Mouse (Mus musculus) frontal cortex, adult (tissue): ENCODE data around the gene Vtcn1.
A peak's percentile ranks its signal among the peaks of the same experiment; 100 is the strongest.
"Not testable (repeated sequence)": the region's sequence is repeated elsewhere in the genome, so short reads cannot be mapped to it uniquely, and the experiment has no call there.

Experiments used
- ATAC-seq: cut with Nextera tagmentation; 2 replicates; pipeline ENCODE4 v1.9.2; 2017; ENCODE audit warnings: mild to moderate bottlenecking, moderate library complexity, mixed read lengths; ENCODE audit not compliant: low TSS enrichment

The Vtcn1 gene

DNA sequence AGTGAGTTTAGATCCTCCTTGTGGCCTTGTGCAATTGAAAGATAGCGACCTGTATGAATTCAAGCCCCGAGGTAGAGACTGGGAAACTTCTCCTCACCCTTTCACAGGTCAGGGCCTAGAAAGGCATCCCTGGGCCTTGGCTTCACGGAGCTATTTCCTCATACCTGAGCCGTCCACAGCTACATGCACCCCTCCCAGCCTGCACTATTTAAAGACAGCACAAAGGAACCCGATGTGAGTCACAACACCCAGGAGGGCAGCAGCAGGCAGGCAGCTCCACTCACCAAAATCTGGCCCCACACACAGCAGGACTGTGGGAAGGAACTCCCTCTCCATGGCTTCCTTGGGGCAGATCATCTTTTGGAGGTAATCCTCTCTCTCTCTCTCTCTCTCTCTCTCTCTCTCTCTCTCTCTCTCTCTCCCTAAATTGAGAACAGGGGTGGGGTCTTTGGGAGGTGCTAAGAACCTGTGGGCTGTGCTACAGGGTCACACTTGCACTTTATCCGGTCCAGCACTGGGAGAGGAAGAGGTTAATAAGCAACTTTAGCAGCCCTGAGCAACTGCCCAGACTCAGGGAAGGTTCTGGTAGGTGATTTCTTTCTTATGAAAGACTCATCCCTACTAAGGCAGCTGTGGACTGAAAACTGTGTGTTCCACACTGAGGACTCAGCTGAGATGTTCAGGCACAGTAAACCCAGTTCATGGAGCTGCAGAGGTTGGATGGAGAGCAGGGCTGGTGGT is at the start of gene Vtcn1:
Gene Vtcn1, plus strand, starts transcription at position 235 of the 741 bp plus-strand sequence.
- peak; percentile 58; the same call in 1 of the 2 replicates for ATAC-seq

GRCm38 (mm10) chr3:100776967-100777366 is 48.3 kb upstream of the Vtcn1 start:
- no peak for ATAC-seq

GRCm38 (mm10) chr3:100777568-100777967 is 47.7 kb upstream of the Vtcn1 start:
- no peak for ATAC-seq

GRCm38 (mm10) chr3:100786076-100786475 is 39.2 kb upstream of the Vtcn1 start:
- ATAC-seq = no peak

DNA sequence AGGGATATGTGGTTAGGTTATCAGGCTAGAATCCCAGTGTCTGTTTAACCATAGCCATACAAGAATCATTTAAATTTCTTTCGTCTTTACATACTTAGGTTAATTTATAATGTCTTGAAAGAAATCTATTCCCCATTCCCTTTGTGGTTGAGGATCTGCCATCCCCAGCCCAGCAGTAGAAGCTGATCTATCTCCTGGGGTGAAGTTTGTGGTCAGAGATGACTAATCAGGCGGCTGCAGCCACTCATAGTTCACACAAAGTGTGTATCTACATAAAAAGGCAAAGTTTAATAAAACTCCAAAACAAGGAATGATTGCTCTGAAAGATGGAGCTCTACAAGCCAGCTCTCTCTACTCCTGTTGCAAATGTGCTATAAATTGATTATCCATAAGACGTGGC is 33.6 kb upstream of the Vtcn1 start:
- no peak for ATAC-seq

DNA sequence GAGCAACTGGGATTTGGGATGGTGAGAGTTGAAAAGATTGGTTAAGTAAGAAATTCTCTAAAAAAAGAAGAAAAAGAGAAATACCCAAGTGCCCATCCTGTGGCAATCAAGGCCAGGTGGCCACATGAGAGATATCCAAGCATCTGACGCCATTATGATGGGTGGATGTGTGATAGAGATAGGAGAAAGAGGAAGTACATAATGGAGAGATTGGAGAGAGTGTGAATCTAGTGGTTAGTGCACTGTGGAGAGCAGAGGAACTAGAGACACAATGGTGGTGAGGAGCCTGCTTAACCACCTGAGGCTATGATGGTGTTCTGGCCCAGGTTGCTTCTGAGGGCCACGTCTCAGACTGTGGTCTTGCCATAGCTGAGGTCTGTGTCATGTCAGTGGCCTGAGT is 31.9 kb upstream of the Vtcn1 start:
- no peak for ATAC-seq

DNA sequence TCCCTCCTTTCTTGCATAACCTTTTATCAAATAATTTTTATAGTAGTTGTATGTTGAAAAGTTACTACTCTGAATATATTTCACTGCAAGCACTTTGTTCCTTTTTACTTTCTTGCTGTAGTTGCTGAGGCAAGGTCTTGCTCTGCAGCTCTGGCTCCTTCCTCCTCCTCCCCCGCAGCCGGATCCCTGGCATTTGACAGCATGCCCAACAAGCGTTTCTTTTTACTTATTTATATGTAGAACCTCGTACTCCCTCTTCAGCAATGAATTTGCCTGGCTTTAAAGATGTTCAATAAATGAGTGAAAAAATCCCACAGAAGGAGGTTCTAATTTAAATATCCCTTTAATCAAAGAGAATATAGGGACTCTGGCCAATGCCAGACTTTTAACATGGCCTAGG is 28.7 kb upstream of the Vtcn1 start:
- no peak for ATAC-seq

GRCm38 (mm10) chr3:100797166-100798145 is 27.8 kb upstream of the Vtcn1 start:
- ATAC-seq = no peak

DNA sequence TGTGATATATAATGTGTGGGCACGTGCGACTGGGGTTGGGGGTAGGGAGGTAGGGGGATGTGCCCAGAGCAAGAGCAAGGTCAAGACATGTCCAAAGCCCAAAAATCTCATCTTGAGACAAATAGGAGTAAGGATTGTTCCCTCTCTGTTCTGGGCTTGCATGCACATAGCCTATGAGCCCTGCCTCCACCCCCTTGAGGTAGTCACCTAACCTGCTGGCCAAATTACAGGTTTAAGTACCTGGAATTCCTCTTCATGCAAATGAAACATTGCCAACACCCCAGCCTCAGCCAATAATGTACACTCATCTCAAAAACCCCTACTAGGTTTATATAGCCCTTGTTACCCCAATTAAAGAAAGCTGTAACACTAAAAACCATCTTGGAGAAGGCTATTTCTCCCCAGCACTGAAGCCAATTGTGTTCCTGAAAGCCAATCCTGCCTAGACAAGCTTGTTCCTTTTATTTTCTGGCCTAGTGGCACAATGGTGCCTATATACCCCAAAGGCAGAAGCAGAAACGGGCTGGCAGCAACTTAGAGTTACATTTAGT is 26.3 kb upstream of the Vtcn1 start:
- no peak for ATAC-seq

- no peak for ATAC-seq
Measured at GRCm38 (mm10) chr3:100804975-100805374, 20.3 kb upstream of the Vtcn1 start.

DNA sequence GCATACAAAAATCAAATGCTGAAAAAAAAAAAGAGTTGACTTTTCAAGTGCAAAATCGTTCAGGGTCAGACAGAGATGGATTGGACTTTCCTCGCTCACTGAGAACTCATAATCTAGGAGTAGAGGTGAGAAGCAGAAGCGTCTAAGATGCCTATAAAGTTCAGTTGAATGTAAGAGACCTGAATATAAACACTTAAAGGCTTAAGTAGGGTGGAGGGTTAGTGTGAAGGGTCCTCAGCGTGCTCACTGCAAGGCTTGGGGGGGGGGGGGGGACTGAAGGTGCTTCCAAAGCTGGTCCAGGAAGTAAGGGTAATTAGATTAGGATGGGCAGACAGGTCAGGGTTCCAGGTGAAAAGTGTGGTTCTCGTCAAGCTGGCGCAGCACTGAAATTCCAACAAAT is 19.3 kb upstream of the Vtcn1 start:
- no peak for ATAC-seq

DNA sequence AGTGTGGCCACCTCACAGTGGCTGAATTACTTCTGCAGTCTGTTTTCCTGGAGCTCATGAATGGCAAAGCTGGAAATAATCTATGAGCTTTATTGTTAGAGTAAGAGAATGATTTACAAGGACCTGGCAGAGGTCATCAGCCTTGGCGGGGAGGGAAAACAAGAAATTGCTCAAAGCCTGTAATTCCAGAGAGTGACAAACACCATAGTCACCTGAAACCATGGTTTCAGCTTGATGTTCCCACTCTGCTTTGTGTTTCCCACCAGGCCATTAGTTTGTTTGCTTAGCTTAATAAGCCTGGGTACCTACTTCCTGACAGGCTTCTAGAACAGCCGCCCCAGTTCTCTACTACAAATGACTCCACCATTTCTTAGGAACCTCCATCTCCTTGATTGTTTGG is 14.8 kb upstream of the Vtcn1 start:
- no peak for ATAC-seq

GRCm38 (mm10) chr3:100811836-100812235 is 13.4 kb upstream of the Vtcn1 start:
- no peak for ATAC-seq

GRCm38 (mm10) chr3:100815490-100815889 is 9.8 kb upstream of the Vtcn1 start:
- ATAC-seq = not testable (repeated sequence)

DNA sequence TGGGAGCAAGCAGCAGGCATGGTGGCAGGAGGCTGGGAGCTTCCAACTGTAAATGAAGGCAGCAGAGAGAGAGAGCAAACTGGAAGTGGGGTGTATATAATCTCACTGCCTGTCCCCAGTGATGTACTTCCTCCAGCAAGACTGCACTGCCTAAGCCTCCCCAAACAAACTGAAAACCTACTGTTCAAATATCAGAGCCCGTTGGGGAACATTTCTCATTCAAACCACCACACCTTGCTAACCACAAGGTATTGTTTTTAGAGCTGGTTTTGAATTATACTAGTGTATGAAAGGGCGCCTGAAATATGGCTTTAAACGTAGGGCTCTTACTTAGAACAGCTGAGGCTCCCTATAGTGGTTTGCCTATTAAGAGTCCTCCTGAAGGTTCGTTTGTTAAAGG is 6.5 kb upstream of the Vtcn1 start:
- ATAC-seq = no peak

DNA sequence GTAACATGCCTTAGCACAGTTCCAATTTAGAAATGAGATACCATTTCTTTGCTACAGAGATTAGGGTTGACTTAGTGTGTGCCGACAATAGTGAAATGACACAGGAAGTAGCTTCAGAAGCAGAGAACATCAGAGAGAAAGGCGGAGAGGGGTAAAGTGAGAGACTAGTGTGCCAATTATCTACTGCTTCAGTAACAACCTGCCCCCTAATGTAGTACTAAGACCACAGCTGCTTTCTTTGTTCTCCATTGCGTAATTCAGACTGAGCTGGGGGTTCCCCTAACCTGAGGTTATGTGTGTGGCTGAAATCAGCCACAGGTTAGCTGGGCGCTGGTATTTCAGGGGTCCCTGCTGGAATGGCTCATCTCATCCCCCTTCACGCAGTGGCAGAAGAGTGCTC is 5.7 kb upstream of the Vtcn1 start:
- no peak for ATAC-seq

GRCm38 (mm10) chr3:100820852-100821251 is 4.4 kb upstream of the Vtcn1 start:
- ATAC-seq = no peak

- ATAC-seq = peak; percentile 64
Measured at GRCm38 (mm10) chr3:100821276-100821675, 4.0 kb upstream of the Vtcn1 start.

DNA sequence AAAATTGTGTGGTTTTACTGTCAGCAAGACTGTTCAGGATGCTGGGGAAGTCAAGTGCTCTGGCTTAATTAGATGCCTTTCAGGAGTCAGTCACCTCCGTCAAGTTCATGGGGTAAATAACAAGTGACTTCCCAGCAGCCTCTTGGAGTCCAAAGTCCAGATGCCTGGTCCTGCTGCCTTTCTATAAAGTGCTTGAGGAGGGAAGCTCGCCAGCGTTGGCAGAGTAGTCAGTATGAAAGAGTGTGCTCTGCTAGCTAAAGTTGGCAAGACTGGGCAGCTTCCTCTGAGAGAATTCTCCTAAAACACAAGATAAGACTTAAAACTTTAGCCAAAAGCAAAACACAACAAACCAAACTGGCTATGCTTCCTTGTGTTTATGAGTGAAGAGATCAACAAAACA is 18.5 kb downstream of the Vtcn1 start:
- ATAC-seq = peak; percentile 68

- ATAC-seq = no peak
Measured at GRCm38 (mm10) chr3:100844366-100844765, 19.1 kb downstream of the Vtcn1 start.

GRCm38 (mm10) chr3:100848348-100848747 is 23.1 kb downstream of the Vtcn1 start:
- peak; percentile 8; the same call in 1 of the 2 replicates for ATAC-seq

DNA sequence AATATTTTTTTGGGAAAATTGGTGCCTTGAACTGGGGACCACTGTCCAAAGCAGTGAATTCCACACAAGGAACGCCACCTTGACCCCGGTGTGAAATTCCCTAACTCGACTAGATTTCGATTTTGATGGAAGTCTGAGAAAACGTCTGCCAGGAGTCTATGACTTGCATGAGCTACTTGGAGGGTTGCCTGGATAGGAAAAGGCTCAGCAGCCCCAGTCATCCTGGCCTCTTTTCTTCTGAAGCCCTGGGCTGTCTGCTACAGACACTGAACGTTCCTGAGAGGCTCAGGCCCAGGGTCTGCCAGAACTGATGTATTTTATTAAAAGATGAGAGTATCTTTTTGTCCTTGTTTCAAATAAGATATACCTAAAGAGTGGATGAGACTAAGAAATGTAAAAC is 25.2 kb downstream of the Vtcn1 start:
- no peak; the same call in 1 of the 2 replicates for ATAC-seq
